Mouse (Mus musculus) urinary bladder, postnatal 14 days (tissue): ENCODE data around the gene Krtap7-1.

Source experiments
- DNase-seq: peaks from one replicate; pipeline ENCODE4 v3.0.0; 2021; ENCODE audit warnings: low spot score

The Krtap7-1 gene

GRCm38 (mm10) chr16:89508223-89508622 is at the start of gene Krtap7-1:
Gene Krtap7-1, minus strand, starts transcription at chr16:89508323.
- no peak for DNase-seq

GRCm38 (mm10) chr16:89550298-89550697 is 42.2 kb upstream of the Krtap7-1 start:
- DNase-seq: no peak

DNA sequence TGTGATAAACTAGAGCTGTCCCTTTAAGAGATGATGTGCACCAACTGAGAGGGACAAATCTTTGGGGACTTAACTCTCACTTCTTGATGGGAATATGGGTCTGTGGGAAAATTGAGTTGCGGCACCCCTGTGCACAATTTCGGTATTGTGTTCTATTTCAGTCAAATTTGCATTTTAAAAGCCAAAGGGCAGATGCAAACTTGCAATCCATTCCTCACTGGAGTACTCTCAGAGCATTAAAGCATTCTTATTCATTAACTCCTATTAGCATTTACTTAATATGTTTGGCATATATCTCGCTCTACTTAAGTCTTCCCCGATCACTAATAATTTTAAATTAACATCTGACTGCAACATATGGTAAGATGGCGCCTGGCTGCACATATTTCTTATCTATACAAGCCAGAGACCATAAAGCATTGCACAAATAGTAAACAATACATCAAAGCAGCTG is 29.9 kb upstream of the Krtap7-1 start:
- DNase-seq: no peak

DNA sequence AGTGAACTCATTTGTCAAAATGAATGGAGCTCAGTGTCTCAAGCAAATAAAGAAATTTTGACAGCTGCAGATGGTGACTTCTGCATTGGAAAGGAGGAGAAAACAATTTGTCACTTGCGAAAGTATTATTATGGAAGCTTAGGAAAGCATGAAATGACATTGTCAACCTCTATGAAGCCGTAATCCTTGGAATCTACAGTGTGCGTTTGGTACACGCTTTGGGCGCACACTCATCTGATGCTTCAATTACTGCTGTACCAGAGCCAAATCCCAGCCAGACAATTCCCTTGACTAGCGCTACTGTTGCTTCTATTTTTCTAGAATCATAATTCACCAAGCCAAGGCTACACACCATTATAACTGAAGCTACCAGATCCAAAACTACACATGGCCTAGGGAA is 29.2 kb upstream of the Krtap7-1 start:
- DNase-seq: no peak

DNA sequence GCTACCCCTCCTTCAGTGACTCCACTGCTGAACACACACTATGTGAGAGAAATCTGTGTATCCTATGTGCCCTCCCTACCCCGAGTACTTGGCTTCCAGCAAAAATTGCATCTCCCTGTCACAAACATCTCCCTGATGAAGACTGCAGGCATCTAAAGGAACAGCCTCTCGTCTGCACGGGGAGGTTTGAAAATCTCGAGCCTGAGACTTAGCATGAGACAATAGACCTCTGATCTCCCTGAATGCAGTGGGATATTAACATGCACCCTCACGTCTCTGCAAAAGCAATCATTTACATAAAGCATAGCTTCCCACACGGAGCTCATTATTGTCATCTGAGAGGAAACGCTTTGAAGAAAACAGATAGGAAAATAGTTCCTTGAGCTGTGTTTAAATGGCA is 22.4 kb upstream of the Krtap7-1 start:
- no peak for DNase-seq

- DNase-seq: no peak
Measured at GRCm38 (mm10) chr16:89529846-89530245, 21.7 kb upstream of the Krtap7-1 start.

GRCm38 (mm10) chr16:89528380-89528779 is 20.3 kb upstream of the Krtap7-1 start:
- no peak for DNase-seq

GRCm38 (mm10) chr16:89520996-89521395 is 12.9 kb upstream of the Krtap7-1 start:
- no peak for DNase-seq

- DNase-seq: no peak
Measured at GRCm38 (mm10) chr16:89520555-89520954, 12.4 kb upstream of the Krtap7-1 start.

- no peak for DNase-seq
Measured at GRCm38 (mm10) chr16:89520091-89520490, 12.0 kb upstream of the Krtap7-1 start.

DNA sequence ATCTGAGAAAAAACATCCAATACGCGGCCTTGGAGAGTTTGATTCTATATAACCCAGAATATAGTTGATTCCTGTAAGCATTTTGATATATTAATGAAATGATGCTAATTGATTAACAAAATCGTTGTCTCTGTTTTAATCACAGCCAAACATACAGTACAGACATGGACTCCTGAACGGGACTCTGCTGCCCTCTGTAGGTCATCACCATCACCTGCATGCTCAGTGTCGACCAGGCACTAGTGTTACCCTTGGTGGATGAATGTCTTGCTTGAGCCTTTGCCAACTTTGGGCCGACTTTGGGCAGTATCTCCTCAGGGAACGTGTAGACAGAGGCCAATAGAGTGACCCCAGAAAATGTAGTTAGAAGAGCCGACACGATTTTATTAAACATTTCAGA is 9.5 kb upstream of the Krtap7-1 start:
- DNase-seq: peak; percentile 53

GRCm38 (mm10) chr16:89513431-89513830 is 5.3 kb upstream of the Krtap7-1 start:
- DNase-seq: no peak

DNA sequence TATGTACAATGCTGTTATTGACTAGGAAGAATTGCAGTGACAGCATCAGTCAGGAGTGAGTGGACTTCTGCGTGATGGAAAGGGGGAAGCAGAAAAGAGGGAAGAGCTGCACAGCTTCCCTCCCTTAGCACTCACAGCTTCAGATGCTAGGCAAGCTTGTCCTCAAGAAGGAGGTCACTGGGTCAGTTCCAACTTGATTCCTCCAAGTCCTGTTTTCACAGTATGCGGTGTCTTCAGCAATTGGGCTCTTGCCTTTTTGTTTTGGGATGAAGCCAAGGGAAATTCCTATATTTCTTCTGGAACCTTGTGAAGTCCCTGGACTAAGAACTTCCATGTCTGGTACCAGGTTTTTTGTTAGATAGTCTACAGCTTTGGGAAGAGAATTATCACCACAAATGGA is 4.6 kb downstream of the Krtap7-1 start:
- DNase-seq: no peak

GRCm38 (mm10) chr16:89501870-89502269 is 6.3 kb downstream of the Krtap7-1 start:
- DNase-seq: no peak

GRCm38 (mm10) chr16:89497002-89497401 is 11.1 kb downstream of the Krtap7-1 start:
- DNase-seq: no peak

- no peak for DNase-seq
Measured at GRCm38 (mm10) chr16:89495394-89496153, 12.5 kb downstream of the Krtap7-1 start.

DNA sequence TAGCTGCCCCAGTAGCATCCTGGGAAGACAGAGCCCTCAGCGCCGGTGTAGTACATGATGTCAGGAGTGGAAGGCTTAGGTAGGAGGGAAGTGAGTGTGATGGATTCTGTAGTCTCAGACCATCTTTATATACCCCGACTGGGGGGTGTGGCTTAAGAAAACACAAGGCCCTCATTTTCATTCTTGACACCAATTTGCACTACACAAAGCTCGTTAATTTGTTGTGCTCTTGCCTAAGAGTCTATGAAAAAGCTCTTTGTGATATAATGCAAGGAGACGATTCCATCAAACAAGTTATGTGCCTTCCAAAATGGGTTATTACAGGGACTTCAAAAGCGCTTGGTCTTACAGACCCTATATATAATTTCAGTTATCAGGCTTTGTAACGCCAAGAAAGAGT is 20.3 kb downstream of the Krtap7-1 start, which contains the start of gene Krtap8-1:
Krtap8-1 (minus strand) TSS at position 101 of the 400 bp plus-strand sequence.
- DNase-seq: no peak

DNA sequence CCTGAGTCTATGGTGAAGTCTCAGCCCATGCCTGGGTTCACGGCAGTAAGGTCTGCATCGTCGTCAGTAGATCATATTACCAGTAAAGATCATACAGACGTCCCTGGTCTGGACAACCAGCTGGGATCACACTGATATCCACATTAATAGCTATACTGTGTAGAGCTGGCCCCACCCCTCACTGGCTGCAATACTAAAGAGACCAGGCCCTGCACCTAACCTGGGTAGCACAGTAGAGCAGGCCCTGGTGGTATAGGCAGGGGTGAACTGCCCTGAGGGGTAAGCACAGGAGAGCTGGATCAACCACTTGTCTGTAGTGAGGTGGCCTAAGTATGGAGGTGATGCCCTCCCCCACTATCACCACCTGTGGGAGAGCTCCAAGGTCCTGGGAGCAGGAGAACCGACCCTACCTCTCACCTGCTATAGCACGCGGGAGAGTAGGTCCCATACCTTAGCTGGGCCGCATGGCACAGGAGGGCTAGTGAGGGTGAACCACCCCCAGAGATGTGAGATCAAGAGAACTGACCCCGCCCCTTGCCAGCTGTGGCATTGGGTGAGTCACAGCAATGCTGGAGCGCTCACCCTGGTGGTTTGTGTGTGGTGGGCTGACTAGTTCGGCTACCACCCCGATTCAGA is 30.3 kb downstream of the Krtap7-1 start:
- no peak for DNase-seq

DNA sequence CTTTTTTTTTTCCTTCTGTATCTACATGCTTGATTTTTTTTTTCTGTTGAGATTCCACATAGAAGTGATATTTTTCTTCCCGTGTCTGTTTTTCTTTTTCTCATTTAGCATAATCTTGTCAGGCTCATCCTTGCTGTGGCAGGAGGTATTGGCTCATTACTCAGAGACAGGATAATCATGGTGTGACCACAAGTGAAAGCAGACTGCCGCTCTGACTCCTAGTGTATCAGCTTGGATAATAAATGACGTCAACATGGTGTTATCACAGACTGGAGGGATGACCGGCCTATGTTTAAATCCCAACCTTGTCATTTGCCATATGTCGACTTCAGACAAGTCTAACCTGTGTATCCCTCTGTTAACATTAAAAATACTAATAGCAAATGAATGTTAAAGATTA is 46.9 kb downstream of the Krtap7-1 start:
- no peak for DNase-seq
